Mouse (Mus musculus) mouse trophoblast stem cell (cell line): ENCODE data around the gene Gm20388.

Source experiments
- in situ Hi-C, 2 experiments: fragments of 300-500 bp; cut with MseI, MboI; formaldehyde crosslinking; loops; 2 replicates in 1 of 2; 3 replicates in 1 of 2; pipeline ENCODE4 v1.15.1; 2025

The Gm20388 gene

DNA sequence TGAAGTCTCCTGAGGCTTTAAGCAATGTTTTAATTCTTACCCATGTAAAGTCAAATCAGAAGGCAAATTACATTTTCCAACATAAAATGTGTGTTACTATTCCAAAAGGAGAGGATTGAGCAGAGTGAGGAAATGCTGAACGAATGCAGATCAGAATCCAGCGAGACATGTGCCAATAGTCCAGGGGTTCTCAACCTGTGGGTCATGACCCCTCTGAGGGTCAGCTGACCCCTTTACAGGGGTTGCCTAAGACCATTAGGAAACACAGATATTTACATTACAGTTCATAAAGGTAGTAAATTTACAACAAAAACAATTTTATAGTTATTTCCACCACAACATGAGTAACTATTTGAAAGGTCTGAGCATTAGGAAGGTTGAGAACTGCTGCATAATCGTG is 2480.1 kb downstream of the Gm20388 start:
- in situ Hi-C loops = no loop called here

DNA sequence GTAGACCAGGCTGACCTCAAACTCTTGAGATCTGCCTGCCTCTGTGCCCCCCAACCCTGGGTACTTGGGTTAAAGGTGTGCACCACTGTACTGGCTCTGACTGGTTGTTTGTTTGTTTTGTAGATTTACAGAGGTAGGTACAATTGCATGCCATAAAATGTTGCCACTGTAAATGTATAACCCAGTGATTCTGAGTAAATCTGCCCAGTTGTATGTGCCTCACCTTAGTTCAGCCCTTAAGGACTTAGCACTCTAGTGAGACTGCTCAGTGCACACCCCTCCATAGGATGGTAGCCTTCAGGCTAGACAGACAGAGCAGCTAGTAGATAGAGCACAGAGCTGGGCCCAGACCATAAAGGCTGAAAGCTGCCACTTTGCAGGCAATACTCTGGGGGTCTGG is 2483.1 kb downstream of the Gm20388 start:
- in situ Hi-C loops = no loop called here

DNA sequence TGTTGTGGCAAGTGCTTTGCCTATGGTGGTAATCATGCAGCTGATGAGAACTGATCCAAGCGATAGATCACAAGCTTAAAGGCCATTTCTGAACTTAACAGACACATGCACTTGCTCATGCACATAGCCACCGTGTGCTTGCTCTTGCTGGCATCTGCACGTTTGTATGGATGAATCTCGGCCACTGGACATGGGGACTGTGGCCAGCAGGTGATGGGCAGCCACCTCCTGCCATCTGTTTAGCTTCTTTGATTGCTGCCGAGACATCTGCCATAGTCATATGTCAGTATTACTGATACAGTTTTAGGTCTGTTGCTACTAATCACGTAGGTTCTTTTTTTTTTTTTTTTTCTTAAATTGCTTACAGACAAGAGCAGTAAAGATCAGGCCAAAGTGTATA is 2484.7 kb downstream of the Gm20388 start:
- in situ Hi-C loops = no loop called here

DNA sequence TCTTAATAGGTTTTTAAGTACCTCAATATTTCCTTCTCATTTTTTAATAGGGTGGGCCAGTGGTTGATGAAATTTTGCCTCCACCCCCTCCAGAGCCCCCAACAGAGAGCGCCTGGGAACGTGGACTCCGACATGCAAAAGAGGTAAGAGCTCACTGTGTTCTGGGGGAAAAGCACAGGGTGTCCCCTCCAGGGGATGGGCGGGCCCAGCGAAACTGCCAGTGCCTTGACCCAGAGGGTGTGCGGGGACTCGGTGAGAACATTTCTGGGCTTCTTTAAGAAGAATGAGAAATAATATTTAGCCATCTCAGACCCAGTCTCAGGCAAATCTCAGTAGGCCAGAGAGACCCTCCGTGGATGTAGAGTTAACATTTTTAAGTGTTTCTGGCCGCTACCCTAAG is 2487.5 kb downstream of the Gm20388 start:
- in situ Hi-C loops = no loop called here

DNA sequence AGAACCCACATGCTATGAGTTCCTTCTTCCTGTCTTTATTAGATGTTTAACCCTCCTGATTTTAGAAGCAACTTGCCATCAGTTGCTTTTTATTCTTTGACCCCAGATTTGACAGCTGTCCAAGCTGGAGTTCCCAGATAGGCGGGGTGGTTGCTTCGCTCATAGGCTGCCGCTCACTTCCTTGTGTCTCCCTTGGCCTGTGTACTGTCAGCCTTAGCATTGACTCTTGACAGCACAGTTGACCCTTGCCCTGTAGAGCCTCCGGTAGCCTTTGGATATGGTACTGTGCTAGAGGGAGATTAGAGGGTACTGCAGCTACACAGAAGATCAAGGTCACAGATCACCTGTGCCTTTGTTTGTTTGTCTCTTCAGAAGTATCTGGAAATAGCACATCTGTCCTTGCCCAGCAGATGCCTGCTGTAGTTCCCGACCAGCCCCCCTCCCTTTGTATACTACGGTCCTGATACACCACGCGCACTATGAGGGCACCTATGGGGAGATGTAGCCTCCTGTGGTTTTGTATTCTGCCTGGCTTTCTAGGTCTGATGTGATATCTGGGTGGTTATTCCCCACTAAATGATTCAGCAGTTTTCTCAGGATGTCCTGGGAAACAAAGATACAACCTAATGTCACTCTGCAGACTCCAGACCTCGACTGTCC is 2494.6 kb downstream of the Gm20388 start:
- in situ Hi-C loops = no loop called here

DNA sequence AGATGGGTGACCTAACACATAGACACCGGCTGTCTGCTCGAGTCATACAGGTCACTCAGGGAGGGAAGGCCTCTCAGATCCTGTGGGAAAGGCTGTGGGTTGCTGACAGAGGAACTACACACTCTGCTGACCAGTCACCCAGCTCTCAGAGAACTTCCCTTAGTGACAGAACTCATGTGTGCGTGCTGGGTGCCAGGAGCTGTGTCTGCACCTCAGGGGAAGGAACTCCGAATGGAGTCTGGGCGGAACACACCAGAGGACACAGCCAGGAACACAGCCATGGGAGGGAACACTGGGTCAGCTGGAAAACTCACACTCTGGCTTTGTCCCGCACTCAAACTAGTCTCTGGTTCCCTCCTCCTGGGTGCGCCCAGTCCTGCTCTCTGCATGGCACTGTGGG is 2497.0 kb downstream of the Gm20388 start:
- in situ Hi-C loops = no loop called here

DNA sequence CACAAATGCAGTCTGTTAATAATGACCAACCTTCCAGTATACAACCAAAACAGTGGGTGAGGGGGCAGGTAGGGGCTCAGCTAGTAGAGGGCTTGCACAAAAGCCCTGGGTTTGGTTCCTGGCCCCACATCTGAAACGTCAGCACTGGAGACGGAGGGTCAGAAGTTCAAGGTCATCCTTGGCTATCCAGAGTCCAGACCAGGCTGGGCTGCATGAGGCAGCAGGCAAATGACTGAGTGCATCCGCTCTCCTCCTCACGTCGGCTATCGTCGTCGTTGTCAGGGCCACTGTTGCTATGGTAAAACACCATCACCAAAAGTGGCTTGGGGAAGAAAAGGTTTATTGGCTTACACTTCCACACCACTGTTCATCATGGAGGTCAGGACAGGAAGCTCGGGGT is 2503.7 kb downstream of the Gm20388 start:
- in situ Hi-C loops = no loop called here

DNA sequence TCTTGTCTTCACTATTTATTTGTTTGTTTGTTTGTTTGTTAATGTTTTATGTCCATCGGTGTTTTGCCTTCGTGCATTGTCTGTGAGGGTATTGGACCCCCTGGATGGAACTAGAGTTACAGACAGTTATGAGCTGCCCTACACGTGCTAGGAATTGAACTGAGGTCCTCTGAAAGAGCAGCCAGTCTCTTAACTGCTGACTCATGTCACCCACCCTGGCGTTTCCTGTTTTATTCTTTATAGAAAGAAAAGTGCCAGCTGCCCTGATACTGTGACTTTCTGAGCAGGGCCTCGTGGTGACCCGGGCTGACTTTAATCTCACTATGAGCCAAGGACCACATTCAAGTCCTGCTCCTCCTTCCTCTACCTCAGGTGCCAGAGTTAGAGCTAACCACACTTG is 2504.9 kb downstream of the Gm20388 start:
- in situ Hi-C loops = no loop called here

DNA sequence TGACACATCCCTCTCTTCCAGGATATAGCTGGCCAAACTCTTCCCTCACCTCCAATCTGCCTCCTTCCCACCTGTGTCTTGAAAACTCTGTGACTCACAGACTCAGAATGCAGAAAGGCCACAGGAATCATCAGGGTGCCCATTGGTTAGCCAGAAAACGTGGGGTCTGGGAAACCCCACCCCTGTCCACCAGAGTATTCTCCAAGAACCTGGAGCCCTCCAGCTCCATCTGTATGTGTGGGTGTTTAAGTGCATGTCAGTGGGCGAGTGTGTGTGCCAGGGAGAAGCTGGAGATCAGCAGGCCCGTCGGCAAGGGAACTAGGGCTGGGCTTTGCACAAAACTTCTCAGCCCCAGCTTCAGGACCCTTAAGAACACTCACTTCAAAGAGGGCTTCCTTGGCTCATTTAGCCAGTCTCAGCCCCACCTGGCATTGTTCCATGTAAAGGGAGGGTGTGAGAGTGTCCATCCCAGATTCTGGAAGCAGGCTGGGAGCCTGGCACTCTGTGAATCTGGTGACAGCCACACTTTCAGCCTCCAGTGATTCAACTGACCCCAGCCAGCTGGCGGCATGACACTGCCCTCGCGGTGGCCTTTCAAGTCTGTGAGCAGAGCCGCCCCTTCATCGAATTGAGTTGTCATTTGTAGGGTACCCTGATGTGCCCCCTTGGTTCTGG is 2509.4 kb downstream of the Gm20388 start:
- in situ Hi-C loops = no loop called here

DNA sequence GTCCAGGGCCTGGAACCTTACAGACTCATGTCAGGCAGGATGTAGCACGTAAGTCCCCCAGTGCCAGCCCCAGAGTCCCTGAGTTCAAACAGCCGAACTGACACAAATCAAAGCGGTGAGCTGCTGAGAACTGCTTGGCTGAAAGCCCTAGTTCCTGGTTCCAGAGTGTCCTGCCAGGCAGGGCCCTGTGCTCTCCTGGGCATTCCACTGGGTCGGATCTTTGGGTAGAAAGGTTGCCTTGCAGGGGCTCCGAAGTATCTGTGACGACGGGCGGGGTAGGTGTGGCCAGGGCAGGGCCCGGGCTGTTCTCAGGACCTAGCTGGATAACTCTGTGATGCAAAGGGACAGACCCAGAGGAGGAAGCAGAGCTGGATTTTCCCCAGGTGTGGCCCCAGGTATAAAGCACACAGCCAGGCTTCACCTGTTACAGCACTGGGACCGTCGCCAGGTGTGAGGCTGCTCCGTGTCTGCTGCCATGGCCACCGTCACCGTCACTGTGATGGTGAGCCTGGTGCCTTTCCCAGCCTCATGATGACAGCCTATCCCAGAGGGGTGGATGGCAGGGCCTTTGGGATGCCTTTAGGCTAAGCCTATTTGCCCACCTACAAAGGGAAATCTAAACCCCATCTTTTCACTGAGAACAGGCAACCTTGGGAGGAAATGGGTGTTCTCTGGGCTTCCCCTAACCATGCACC is 2510.9 kb downstream of the Gm20388 start, which contains the start of gene Il17c:
Gene Il17c (plus strand): TSS at position 645 of the 695 bp plus-strand sequence.
- in situ Hi-C loops = no loop called here

DNA sequence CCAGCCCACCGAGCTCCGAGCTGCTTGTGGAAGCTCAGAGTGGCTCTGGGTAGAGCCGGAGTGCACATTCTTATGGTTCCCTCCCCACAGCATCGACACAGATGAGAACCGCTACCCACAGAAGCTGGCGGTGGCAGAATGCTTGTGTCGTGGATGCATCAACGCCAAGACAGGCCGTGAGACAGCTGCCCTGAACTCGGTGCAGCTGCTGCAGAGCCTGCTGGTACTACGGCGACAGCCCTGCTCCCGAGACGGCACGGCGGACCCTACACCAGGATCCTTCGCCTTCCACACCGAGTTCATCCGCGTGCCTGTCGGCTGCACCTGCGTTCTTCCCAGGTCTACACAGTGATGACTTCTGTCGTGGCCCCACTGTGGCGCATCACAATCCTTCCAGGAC is 2512.6 kb downstream of the Gm20388 start:
- in situ Hi-C loops = no loop called here

DNA sequence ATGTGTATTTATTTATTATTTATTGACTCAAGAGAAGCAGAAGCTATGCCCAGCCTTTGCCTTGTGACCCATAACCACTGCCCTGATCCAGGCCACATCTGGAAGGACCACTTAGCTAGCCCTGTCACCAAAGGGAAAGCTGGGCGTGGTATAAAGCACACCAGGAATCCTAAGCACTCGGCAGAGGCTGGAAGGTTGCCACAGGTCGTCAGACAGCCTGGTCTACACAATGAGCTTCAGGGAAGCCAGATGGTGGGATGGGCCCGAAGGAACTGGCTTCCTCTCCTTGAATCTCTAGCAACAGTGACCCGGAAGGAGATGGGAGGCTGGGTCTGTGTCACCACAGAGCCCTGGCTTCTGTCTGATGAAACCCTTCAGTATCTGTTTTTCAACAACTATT is 2513.0 kb downstream of the Gm20388 start:
- in situ Hi-C loops = no loop called here

DNA sequence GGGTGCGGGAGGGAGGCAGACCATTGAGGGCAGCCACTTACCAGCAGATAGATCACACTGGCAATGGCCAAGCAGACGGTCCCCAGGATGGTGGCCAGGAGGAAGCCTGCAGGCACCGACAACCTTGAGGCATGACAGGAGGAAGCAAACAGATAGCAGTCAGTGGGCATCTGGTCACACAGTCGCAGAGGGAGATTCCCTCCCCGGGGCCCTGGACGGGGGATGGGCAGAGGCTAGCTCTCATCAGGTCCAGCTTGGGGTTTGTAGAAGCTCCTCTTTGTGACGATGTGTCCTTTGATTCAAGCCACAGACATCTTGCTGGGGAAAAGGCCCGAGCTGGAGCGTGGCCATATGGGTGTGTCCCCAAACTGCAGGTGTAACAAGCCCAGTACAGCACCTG is 2515.5 kb downstream of the Gm20388 start:
- in situ Hi-C loops = no loop called here

DNA sequence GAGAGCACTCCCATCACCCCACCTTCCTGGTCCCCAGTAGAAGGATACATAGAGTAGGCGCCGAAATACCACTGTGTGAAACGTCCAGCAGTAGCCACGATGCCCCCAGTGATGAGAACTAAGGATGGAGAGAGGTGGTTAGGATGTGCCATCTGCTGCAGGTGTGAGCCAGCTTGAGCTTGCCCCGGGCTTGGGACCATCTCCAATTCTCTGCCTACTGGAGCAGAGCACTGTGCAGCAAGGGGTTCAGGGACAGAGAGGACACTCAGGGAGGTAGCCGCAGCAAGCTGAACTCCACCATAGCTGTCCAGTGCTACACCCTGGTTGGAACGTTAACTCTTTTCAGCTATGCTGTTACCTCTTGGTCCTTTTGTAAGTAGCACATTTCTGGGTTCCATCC is 2517.0 kb downstream of the Gm20388 start:
- in situ Hi-C loops = no loop called here

DNA sequence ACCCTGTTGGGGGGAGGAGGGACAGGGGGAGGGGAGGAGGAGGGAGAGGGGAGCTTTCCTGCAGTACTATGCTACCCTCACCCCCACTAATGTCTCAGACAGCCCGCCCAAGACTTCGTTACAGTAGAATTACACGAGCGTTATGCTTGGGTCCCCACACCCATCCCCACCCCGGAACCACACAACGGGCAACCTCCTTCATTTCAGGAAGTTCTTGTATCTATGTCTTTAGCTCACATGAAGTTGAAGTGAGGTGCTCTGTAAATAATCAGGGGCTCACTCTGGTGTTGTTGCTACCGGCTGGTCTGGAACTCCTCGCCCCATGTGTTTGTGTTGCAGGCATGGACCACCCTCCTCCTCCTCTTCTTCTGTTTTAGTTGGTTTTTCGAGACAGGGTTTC is 2517.5 kb downstream of the Gm20388 start:
- in situ Hi-C loops = no loop called here

DNA sequence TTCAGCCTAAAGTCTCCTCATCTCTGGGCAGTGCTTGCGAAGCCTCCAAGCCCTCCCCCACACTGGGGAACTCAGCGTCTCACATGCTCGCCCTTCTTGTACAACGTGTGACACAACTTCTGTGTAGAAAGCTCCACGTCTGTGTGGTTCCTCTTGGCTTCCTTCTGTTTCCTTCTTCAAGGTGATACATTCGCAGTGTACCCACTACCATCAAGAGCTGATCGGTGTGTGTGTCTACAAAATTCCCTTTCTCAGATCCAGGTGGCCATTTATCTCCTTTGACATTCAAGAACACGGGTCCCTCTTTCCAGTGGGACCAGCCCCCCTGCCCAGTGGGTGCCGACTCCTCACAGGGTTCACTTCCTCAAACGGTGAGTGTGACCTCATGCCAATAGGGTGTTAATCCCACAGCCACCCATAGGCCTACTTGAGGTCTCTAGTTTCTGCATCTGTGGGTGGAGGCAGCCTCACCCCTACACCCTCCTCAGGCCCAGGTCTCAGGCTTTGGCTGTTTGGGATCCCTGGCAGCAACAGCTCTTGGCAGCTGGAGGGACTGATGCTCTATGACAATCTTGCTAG is 2519.5 kb downstream of the Gm20388 start:
- in situ Hi-C loops = no loop called here

DNA sequence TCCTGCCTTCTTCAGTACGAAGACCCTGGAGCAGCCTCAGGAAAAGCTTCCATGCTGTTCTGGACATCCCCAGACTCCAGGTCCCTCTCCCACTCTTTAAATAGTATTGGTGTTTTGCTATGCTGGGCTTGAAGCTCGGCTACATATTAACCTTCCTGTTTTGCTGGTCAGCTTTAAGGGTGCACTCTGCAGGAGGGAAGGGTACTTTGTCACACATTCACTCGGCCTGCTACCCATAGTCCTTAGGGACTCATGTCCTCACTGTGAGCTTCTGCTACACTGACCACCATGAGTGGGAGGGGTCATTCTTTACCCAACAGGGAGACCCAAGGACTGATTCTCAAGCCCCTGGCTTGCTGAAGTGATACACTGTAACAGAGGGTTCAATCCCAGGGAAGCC is 2520.0 kb downstream of the Gm20388 start:
- in situ Hi-C loops = no loop called here

DNA sequence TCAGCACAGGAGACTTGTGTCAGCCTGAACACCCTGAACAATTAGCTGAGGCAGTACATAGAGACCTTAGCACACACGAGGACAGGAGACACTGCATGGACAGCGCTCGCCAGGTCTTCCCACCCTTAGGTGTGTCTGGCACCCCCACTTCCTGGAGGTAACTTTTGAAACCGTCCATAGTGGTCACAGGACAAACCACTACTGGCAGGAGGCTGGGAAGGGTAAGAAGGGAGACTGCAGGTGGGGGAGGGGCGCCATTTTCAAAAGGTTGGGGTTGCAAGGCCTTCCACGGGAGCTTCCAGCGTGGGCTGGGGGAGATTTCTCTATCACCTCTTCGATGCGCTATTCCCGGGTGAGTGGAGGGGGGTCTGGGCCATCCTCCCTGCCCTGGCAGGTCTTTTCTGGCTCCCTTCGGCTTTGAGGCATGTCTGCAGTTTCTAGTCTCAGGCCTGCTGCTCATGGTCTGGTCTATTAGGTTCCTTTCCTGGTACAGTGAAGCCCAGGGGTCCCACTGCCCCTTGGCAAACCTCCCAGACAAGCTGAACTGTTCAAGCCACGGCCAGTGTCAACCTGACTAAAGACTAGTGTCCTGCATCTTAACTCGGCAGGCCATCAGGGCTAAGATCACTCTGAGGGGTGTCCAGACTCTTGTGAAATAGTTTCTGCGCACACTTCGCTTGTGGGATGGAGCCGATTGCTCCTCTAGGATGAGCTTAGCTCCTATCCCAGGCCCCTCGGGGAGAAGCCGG is 2521.2 kb downstream of the Gm20388 start:
- in situ Hi-C loops = no loop called here

DNA sequence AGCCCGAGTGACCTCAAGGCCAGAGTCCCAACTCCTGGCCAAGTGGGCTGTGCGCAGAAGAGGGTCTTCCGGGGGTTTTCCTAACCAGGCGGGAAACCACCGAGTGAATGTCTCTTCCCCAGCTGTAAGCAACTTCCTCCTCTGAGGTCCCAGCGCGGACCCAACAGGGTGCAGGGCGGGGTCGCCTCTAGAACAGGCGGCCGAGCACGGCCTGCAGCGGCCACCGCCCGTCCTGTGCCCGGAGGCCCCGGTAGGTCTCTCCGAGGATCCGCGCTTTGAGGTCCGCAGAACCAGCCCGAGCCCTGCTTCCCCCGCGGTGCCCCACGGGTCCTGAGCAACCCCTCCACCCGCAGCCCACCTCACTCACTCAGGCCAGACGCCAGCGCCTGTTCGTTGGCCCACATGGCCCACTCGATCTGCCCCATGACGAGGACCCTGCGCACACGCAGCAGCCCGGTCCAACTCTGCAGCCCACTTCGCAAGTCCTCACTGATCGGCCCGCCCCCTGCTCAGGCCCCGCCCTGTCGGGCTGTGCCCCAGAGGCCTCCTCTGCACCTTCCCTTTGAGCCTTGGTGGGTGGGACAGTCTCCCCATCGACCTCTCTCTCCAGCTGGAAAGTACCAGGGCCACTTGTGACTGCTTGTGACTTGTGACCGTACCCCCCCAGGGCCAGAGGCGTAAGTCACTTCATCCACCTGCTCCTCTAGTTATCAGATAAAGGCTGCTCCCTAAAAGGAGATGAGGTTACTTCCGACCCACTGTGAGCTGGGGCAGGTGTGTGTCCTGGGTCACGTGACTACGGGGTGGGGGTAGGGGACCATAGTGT is 2522.0 kb downstream of the Gm20388 start, which contains the start of gene Cyba:
Gene Cyba (minus strand): TSS at position 488 of the 826 bp plus-strand sequence.
- in situ Hi-C loops = no loop called here

DNA sequence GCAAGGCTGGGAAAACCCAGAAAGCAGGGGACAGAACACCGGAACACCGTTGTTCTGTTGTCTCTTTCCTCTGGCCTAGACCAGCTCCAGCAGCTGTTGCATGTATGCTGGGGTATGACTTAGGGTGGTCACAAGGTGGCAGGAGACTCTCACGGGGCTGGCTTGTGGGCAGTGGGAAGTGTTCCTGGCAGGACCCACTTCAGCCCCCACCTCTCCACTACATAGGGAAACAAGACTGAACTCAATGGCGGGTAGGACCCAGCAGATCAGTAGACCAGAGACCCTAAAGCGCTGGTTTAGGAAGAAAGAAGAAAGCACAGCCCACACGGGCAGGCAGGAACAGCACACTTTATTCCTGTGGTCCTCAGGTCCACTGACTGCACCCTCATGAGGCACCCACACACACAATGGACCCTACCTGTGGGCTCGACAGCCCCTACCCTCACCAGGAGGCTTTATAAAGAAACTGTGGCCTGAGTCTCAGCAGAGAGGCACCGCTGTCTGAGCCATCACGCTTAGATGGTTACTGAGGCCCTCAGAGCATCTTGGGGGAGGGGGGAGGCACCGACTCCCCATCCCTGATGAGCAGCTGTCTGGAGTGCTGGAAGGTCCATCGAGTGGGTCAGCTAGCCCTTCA is 2522.7 kb downstream of the Gm20388 start:
- in situ Hi-C loops = no loop called here
